In the genomic region with DNA sequence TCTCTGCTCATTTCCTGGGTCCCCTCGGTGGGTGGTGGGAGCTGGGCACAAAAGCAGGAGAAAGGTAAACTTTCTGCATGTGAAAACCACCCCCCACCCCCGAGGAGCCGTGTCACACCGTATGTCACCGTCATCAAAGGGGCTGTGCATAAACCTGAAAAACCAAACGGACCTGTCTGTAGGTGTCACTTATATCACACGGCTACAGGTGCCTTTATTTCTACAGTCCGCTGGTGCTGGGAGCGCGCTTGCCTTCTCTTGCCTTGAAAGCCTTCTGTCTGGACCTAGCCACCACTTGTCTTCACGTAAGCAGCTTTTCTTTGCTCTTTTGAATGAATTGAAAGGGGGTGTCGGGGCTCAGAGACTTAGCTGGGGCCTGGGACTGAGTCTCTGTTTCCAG, we compare ENCODE assay signal across 12 mouse cellular contexts. TPM values are rescaled to one million over a fixed set of nuclear protein-coding genes. Genes with fewer than 3 reads are reported as not detected.
DNase-seq lines count a peak whose midpoint lies in the region; ATAC-seq and TF ChIP-seq lines count a peak whose summit lies in the region.
"Had no signal": no experiment of that assay in that cellular context is flagged by ENCODE, and none has a peak within 500 bp of the region (broad histone marks: within the 10 kb centered on the region; RNA-seq: fewer than 3 reads in every experiment).

No protein-coding gene starts in this region.

- no peak for TF ChIP-seq CTCF in brain, embryonic 14.5 days (IDR thresholded peaks at IDR 0.05; ENCODE audit: borderline replicate concordance, extremely low read depth, insufficient read depth, insufficient read length)

- H3K4me2 ChIP-seq in heart, embryonic 12.5 days, result 0 out of 2 replicates have a peak overlapping the region, but pooled peaks have one; percentile 9
- H3K4me2 ChIP-seq in forebrain, embryonic 14.5 days (ENCODE audit: low read length), result peak overlapping the region; percentile 14; the same call in 1 of the 2 replicates

- no peak for DNase-seq in heart, postnatal 25 days (ENCODE audit: low spot score)
- peak; percentile 20 for DNase-seq in brain, embryonic 14.5 days (ENCODE audit: low read depth)
- no peak for DNase-seq in forebrain, embryonic 14.5 days (ENCODE audit: low spot score)
- DNase-seq in lung, postnatal 36 days, result peak; percentile 51
- no peak for DNase-seq in right cerebral cortex, postnatal 25 days
- no peak for DNase-seq in gastrocnemius, postnatal 10 days
- DNase-seq: gastrocnemius, postnatal 25 days had no signal

- intact Hi-C loops in heart, postnatal 25 days (cut with DNase I), result loop anchor here (5.0 kb wide), 1 partner anchor 337 kb away; no protein-coding TSS in a partner anchor

- TF ChIP-seq POLR2A in brain, embryonic 14.5 days (IDR thresholded peaks at IDR 0.05; ENCODE audit: borderline replicate concordance, extremely low read depth, insufficient read depth, insufficient read length, poor library complexity, severe bottlenecking), result no peak

- H3K36me3 ChIP-seq in heart, embryonic 12.5 days, result no peaks in the 10 kb centered on the region
- no peaks in the 10 kb centered on the region for H3K36me3 ChIP-seq in forebrain, embryonic 14.5 days (ENCODE audit: control insufficient read depth, insufficient read depth, low read length)

- H3K4me1 ChIP-seq in heart, embryonic 12.5 days (replicated peaks), result peaks cover 17% of the 10 kb centered on the region
- H3K4me1 ChIP-seq in forebrain, embryonic 14.5 days (ENCODE audit: control insufficient read depth, insufficient read depth, low read length), result peaks cover 2% of the 10 kb centered on the region; the same call in 1 of the 2 replicates
- H3K4me1 ChIP-seq: megakaryocyte, embryonic 14.5 days had no signal

- ATAC-seq in heart, embryonic 12.5 days (ENCODE audit: insufficient number of reproducible peaks, low FRiP score), result no peak
- ATAC-seq in forebrain, embryonic 14.5 days, result no peak
- ATAC-seq in cerebellum, adult (ENCODE audit: insufficient number of reproducible peaks, low FRiP score, low TSS enrichment), result no peak

- H3K27me3 ChIP-seq in heart, embryonic 12.5 days (replicated peaks), result no peaks in the 10 kb centered on the region
- no peaks in the 10 kb centered on the region for H3K27me3 ChIP-seq in forebrain, embryonic 14.5 days (replicated peaks; ENCODE audit: control insufficient read depth, insufficient read depth, low read length)

- WGBS in heart, embryonic 12.5 days, result 71% methylated on average over 12 of the region's 12 CpGs
- 35% methylated on average over 12 of the region's 12 CpGs for WGBS in forebrain, embryonic 14.5 days

- H3K27ac ChIP-seq in heart, embryonic 12.5 days (ENCODE audit: poor library complexity, severe bottlenecking), result no peak overlapping the region
- no peak overlapping the region for H3K27ac ChIP-seq in forebrain, embryonic 14.5 days (ENCODE audit: low read depth, low read length)

- no peak overlapping the region for H3K4me3 ChIP-seq in heart, embryonic 12.5 days
- H3K4me3 ChIP-seq in forebrain, embryonic 14.5 days (ENCODE audit: low read depth, low read length), result no peak overlapping the region
- H3K4me3 ChIP-seq: megakaryocyte, embryonic 14.5 days had no signal

- H3K9ac ChIP-seq in heart, embryonic 12.5 days, result no peak overlapping the region
- no peak overlapping the region for H3K9ac ChIP-seq in forebrain, embryonic 14.5 days (ENCODE audit: low read length)

- H3K9me3 ChIP-seq in heart, embryonic 12.5 days (replicated peaks), result no peaks in the 10 kb centered on the region
- H3K9me3 ChIP-seq in forebrain, embryonic 14.5 days (replicated peaks; ENCODE audit: control insufficient read depth, low read length), result no peaks in the 10 kb centered on the region
- H3K9me3 ChIP-seq: megakaryocyte, embryonic 14.5 days had no signal

RNA-seq across cellular contexts. Expression of gene Elf5, which starts 12.4 kb away (rescaled TPM):
- polyA plus RNA-seq in heart, embryonic 12.5 days (2016; fragmentation: Nextera tagmentation; extraction: Ambion mirVana), result not detected in 2 replicates
- not detected for total RNA-seq in heart, postnatal 25 days (2021)
- 0.06 and 0.11 TPM in 2 replicates for polyA plus RNA-seq in brain, embryonic 14.5 days (2012; rRNA removed)
- polyA plus RNA-seq in forebrain, embryonic 14.5 days (2014; fragmentation: Nextera tagmentation; extraction: Ambion mirVana), result not detected in 2 replicates
- not detected for total RNA-seq in gastrocnemius, postnatal 10 days (2021)
- total RNA-seq: gastrocnemius, postnatal 25 days; MEL had no signal
- polyA plus RNA-seq: spleen, adult 2 months had no signal

Comparison
In these comparisons a context has a peak if more than half of its experiments do, and no peak if none do; other contexts are left out.
1. DNase-seq: peak in brain, embryonic 14.5 days (single experiment) and lung, postnatal 36 days (single experiment); none in heart, postnatal 25 days (single experiment), forebrain, embryonic 14.5 days (single experiment), right cerebral cortex, postnatal 25 days (single experiment) and gastrocnemius, postnatal 10 days (single experiment).